In genomic region chr11:77508068-77509021, GRCm38 (mm10) we compare ENCODE assay signal across 8 mouse cellular contexts. TPM values are rescaled to one million over a fixed set of nuclear protein-coding genes. Genes with fewer than 3 reads are reported as not detected.
A peak's percentile ranks its signal among the peaks of the same experiment; 100 is the strongest.
DNase-seq lines count a peak whose midpoint lies in the region; ATAC-seq and TF ChIP-seq lines count a peak whose summit lies in the region.

No protein-coding gene starts in this region.

- peaks cover 65% of the 10 kb centered on the region for H3K36me3 ChIP-seq in G1E (replicated peaks)
- peaks cover 51% of the 10 kb centered on the region for H3K36me3 ChIP-seq in forebrain, embryonic 13.5 days (ENCODE audit: poor library complexity, severe bottlenecking)

- ATAC-seq in G1E (ENCODE audit: extremely low read depth, insufficient number of reproducible peaks, low FRiP score, poor library complexity, severe bottlenecking), result no peak
- ATAC-seq in cerebellum, adult (ENCODE audit: insufficient number of reproducible peaks, low FRiP score, low TSS enrichment), result 0 out of 2 replicates have a peak, but pooled peaks have one; percentile 9
- ATAC-seq in forebrain, embryonic 13.5 days, result peak; percentile 70

- DNase-seq in G1E (ENCODE audit: low spot score), result peak; percentile 82
- peak; percentile 89 to 92 for DNase-seq in heart, postnatal 10 days
- DNase-seq in kidney, postnatal 36 days, result peak; percentile 85 to 95
- peak; percentile 91 for DNase-seq in lung, postnatal 10 days
- peak; percentile 57 for DNase-seq in retina, adult 2 months (ENCODE audit: low read depth, low spot score)
- peak; percentile 92 for DNase-seq in thymus, postnatal 14 days

- H3K4me1 ChIP-seq in G1E (ENCODE audit: insufficient read depth, low read depth, low read length), result peaks cover 22% of the 10 kb centered on the region
- H3K4me1 ChIP-seq in forebrain, embryonic 13.5 days, result peaks cover 17% of the 10 kb centered on the region

- peak overlapping the region; percentile 67 for H3K4me2 ChIP-seq in forebrain, embryonic 13.5 days

- no peak overlapping the region for H3K27ac ChIP-seq in forebrain, embryonic 13.5 days

- H3K4me3 ChIP-seq in G1E (ENCODE audit: low read depth, low read length), result peak overlapping the region; percentile 61; the same call in 1 of the 2 replicates
- H3K4me3 ChIP-seq in forebrain, embryonic 13.5 days, result peak overlapping the region; percentile 34

- intact Hi-C loops in heart, postnatal 10 days (cut with DNase I), result loop anchor here (5.0 kb wide), 1 partner anchor 119 kb away; no protein-coding TSS in a partner anchor

- WGBS in forebrain, embryonic 13.5 days, result 20% methylated on average over 49 of the region's 49 CpGs

- no peaks in the 10 kb centered on the region for H3K27me3 ChIP-seq in G1E (ENCODE audit: insufficient read depth, low read length)
- H3K27me3 ChIP-seq in forebrain, embryonic 13.5 days, result no peaks in the 10 kb centered on the region

- peak overlapping the region; percentile 61 for H3K9ac ChIP-seq in forebrain, embryonic 13.5 days

- peak; percentile 82 for TF ChIP-seq CTCF in G1E (IDR thresholded peaks at IDR 0.05; ENCODE audit: low read depth, low read length)

- H3K9me3 ChIP-seq in G1E (replicated peaks), result no peaks in the 10 kb centered on the region
- no peaks in the 10 kb centered on the region for H3K9me3 ChIP-seq in forebrain, embryonic 13.5 days (replicated peaks)

RNA-seq across cellular contexts. Expression of gene Abhd15, which starts 6.6 kb away (rescaled TPM):
- total RNA-seq in G1E (2014; fragmentation: Nextera tagmentation) (0.30 TPM in 1 of 2 replicates, not detected in the other), G1E (2017) (0.12 and 0.27 TPM in 2 replicates)
- polyA plus RNA-seq in G1E (2012), result 0.29 and 0.34 TPM in 2 replicates
- polyA plus RNA-seq in forebrain, embryonic 13.5 days (2015; fragmentation: Nextera tagmentation; extraction: Ambion mirVana), result 3.0 and 3.8 TPM in 2 replicates
- 1 to 10 TPM; 1.7 to 4.5 TPM for total RNA-seq in heart, postnatal 10 days (2021)

RNA-seq across cellular contexts. Expression of gene Trp53i13, which starts 7.4 kb away (rescaled TPM):
- 1.4 and 7.0 TPM in 2 replicates for total RNA-seq in G1E (2014; fragmentation: Nextera tagmentation)
- 0.71 and 1.4 TPM in 2 replicates for total RNA-seq in G1E (2017)
- 5.4 and 6.0 TPM in 2 replicates for polyA plus RNA-seq in G1E (2012)
- polyA plus RNA-seq in forebrain, embryonic 13.5 days (2015; fragmentation: Nextera tagmentation; extraction: Ambion mirVana), result 19.7 and 20.9 TPM in 2 replicates
- total RNA-seq in heart, postnatal 10 days (2021), result 10 to 100 TPM; 11.8 to 12.9 TPM

RNA-seq across cellular contexts. Expression of gene Gm10392, which starts 10.7 kb away (rescaled TPM):
- total RNA-seq in G1E (2014; fragmentation: Nextera tagmentation) (not detected in 2 replicates), G1E (2017) (0.12 and 0.38 TPM in 2 replicates)
- polyA plus RNA-seq in G1E (2012), result not detected in 2 replicates
- 0.12 and 0.16 TPM in 2 replicates for polyA plus RNA-seq in forebrain, embryonic 13.5 days (2015; fragmentation: Nextera tagmentation; extraction: Ambion mirVana)
- total RNA-seq in heart, postnatal 10 days (2021), result not detected

RNA-seq across cellular contexts. Expression of gene Git1, which starts 15.0 kb away (rescaled TPM):
- total RNA-seq in G1E (2014; fragmentation: Nextera tagmentation), result 42.8 and 51.4 TPM in 2 replicates
- total RNA-seq in G1E (2017), result 9.5 and 9.6 TPM in 2 replicates
- 90.7 and 98.0 TPM in 2 replicates for polyA plus RNA-seq in G1E (2012)
- polyA plus RNA-seq in forebrain, embryonic 13.5 days (2015; fragmentation: Nextera tagmentation; extraction: Ambion mirVana), result 12.9 and 14.6 TPM in 2 replicates
- total RNA-seq in heart, postnatal 10 days (2021), result 10 to 100 TPM; 64.5 to 65.1 TPM

RNA-seq across cellular contexts. Expression of gene Ankrd13b, which starts 18.9 kb away (rescaled TPM):
- total RNA-seq in G1E (2014; fragmentation: Nextera tagmentation) (1.3 TPM in 1 of 2 replicates, not detected in the other), G1E (2017) (0.12 TPM in 1 of 2 replicates, not detected in the other)
- polyA plus RNA-seq in G1E (2012), result 0.36 and 0.41 TPM in 2 replicates
- polyA plus RNA-seq in forebrain, embryonic 13.5 days (2015; fragmentation: Nextera tagmentation; extraction: Ambion mirVana), result 18.0 and 18.7 TPM in 2 replicates
- total RNA-seq in heart, postnatal 10 days (2021), result 10 to 100 TPM; 12.8 to 15.0 TPM
